Mouse (Mus musculus) kidney, adult 2 months (tissue): ENCODE measurements around the gene Six6. TPM values are rescaled to one million over a fixed set of nuclear protein-coding genes. Genes with fewer than 3 reads are reported as not detected.

ENCODE experiments used
- DNase-seq: peaks from one replicate; pipeline ENCODE4 v3.0.0; 2021
- H3K27ac ChIP-seq: fragments of 200-500 bp; 2 replicates; pipeline ENCODE4 v1.5.1; 2012; ENCODE audit warnings: low read depth, low read length, control low read depth, inconsistent platforms; ENCODE audit not compliant: insufficient read depth
- H3K27me3 ChIP-seq: fragments of 200-500 bp; replicated peaks from 2 replicates; pipeline ENCODE4 v1.6.1; 2012; ENCODE audit warnings: mild to moderate bottlenecking, moderate library complexity, low read length, inconsistent platforms; ENCODE audit not compliant: control insufficient read depth, insufficient read depth
- H3K36me3 ChIP-seq: fragments of 200-500 bp; 2 replicates; pipeline ENCODE4 v1.6.1; 2012; ENCODE audit warnings: mild to moderate bottlenecking, moderate library complexity, low read length, inconsistent platforms; ENCODE audit not compliant: control insufficient read depth, insufficient read depth
- H3K4me1 ChIP-seq: fragments of 200-500 bp; 2 replicates; pipeline ENCODE4 v1.6.1; 2011; ENCODE audit warnings: low read length; ENCODE audit not compliant: control insufficient read depth, insufficient read depth
- H3K4me3 ChIP-seq: fragments of 200-500 bp; 2 replicates; pipeline ENCODE4 v1.5.1; 2011; ENCODE audit warnings: mild to moderate bottlenecking, low read depth, low read length, control low read depth; ENCODE audit not compliant: insufficient read depth
- CTCF ChIP-seq: fragments of 200-500 bp; conservative IDR thresholded peaks from 2 replicates; pipeline ENCODE4 v1.5.1; 2011; ENCODE audit warnings: low read depth, mild to moderate bottlenecking, control low read depth, low read length, moderate library complexity, mixed read lengths; ENCODE audit not compliant: insufficient read depth, insufficient read length
- POLR2A ChIP-seq: fragments of 200-500 bp; IDR thresholded peaks from one replicate; pipeline ENCODE4 v1.6.1; 2011; ENCODE audit warnings: low read depth, low read length, control low read depth
- WGBS: fragments of 180-500 bp; shearing (Covaris S2); methylation state at CpG from one replicate; pipeline ENCODE4 v1.1.7; 2018; 5-methylcytosine and 5-hydroxymethylcytosine counted together
- polyA plus RNA-seq: library from polyadenylated mRNA; depleted of rRNA; stranded (reverse); fragments of >200 nt; gene quantifications from 2 replicates; pipeline ENCODE4 v1.2.3, GENCODE M21; 2012

The Six6 gene
- polyA plus RNA-seq, 1 experiment: not detected

- WGBS: 2% methylated on average over 39 of the region's 39 CpGs
- H3K4me3 ChIP-seq: no peak within 1 kb of the TSS
- DNase-seq: no peak
- H3K36me3 ChIP-seq: no peaks in the 10 kb centered on the region
- TF ChIP-seq POLR2A (no peak), CTCF (no peak)
- no peaks in the 10 kb centered on the region for H3K4me1 ChIP-seq
- H3K27ac ChIP-seq: no peak within 1 kb of the TSS
- H3K27me3 ChIP-seq: peaks cover 19% of the 10 kb centered on the region
Measured at GRCm38 (mm10) chr12:72940071-72940821, 554 bp downstream of the Six6 start, which contains the start of gene 4930447C04Rik. 4930447C04Rik (minus strand) TSS chr12:72940774.

GRCm38 (mm10) chr12:72940822-72941397, 1.2 kb downstream of the Six6 start:
- WGBS: 6% methylated on average over 11 of the region's 11 CpGs
- TF ChIP-seq CTCF: no peak
- TF ChIP-seq POLR2A: no peak
- Histone ChIP-seq H3K36me3 (no peaks in the 10 kb centered on the region), H3K4me1 (no peaks in the 10 kb centered on the region), H3K27me3 (peaks cover 22% of the 10 kb centered on the region), H3K4me3 (no peak overlapping the region), H3K27ac (no peak overlapping the region)
- DNase-seq: no peak

GRCm38 (mm10) chr12:72941398-72942051, 1.8 kb downstream of the Six6 start:
- Histone ChIP-seq H3K4me3 (no peak overlapping the region), H3K36me3 (no peaks in the 10 kb centered on the region), H3K4me1 (no peaks in the 10 kb centered on the region), H3K27me3 (peaks cover 23% of the 10 kb centered on the region), H3K27ac (no peak overlapping the region)
- no peak for DNase-seq
- no peak for TF ChIP-seq POLR2A
- TF ChIP-seq CTCF: no peak
- WGBS: 3% methylated on average over 32 of the region's 32 CpGs

GRCm38 (mm10) chr12:72942171-72942570, 2.5 kb downstream of the Six6 start:
- H3K27me3 ChIP-seq: peaks cover 23% of the 10 kb centered on the region
- no peaks in the 10 kb centered on the region for H3K4me1 ChIP-seq
- WGBS: 28% methylated on average over 6 of the region's 6 CpGs
- TF ChIP-seq CTCF (no peak), POLR2A (no peak)
- H3K36me3 ChIP-seq: no peaks in the 10 kb centered on the region
- DNase-seq: no peak
- no peak overlapping the region for H3K27ac ChIP-seq
- no peak overlapping the region for H3K4me3 ChIP-seq

GRCm38 (mm10) chr12:72943574-72944110, 4.0 kb downstream of the Six6 start:
- 7% methylated on average over 2 of the region's 2 CpGs for WGBS
- no peak overlapping the region for H3K4me3 ChIP-seq

GRCm38 (mm10) chr12:72944411-72945225, 4.9 kb downstream of the Six6 start:
- Histone ChIP-seq H3K4me3 (no peak overlapping the region), H3K4me1 (no peaks in the 10 kb centered on the region), H3K36me3 (no peaks in the 10 kb centered on the region), H3K27ac (no peak overlapping the region), H3K27me3 (peaks cover 20% of the 10 kb centered on the region)
- WGBS: 6% methylated on average over 24 of the region's 24 CpGs
- no peak for TF ChIP-seq POLR2A
- TF ChIP-seq CTCF: no peak
- DNase-seq: no peak

More at GRCm38 (mm10) chr12:72943574-72944110, 4.0 kb downstream of the Six6 start:
- Histone ChIP-seq H3K27ac (no peak overlapping the region), H3K36me3 (no peaks in the 10 kb centered on the region), H3K4me1 (no peaks in the 10 kb centered on the region), H3K27me3 (peaks cover 21% of the 10 kb centered on the region)
- TF ChIP-seq POLR2A (no peak), CTCF (no peak)
- DNase-seq: no peak
